Comparison of ENCODE assay signal across 31 mouse cellular contexts in genomic region chr9:48417994-48418393, GRCm38 (mm10).
DNase-seq lines count a peak whose midpoint lies in the region; ATAC-seq and TF ChIP-seq lines count a peak whose summit lies in the region.
"Had no signal": no experiment of that assay in that cellular context is flagged by ENCODE, and none has a peak within 500 bp of the region (broad histone marks: within the 10 kb centered on the region; RNA-seq: fewer than 3 reads in every experiment).

No protein-coding gene starts in this region.

- 63% methylated on average over 3 of the region's 3 CpGs for WGBS in liver, adult 2 months
- WGBS in liver, embryonic 12.5 days (ENCODE audit: insufficient replicate concordance): 52% methylated on average over 3 of the region's 3 CpGs
- WGBS in macrophage (ENCODE audit: missing documents): 4% methylated on average over 3 of the region's 3 CpGs

- no peaks in the 10 kb centered on the region for H3K9me3 ChIP-seq in liver, embryonic 12.5 days (replicated peaks)
- no peaks in the 10 kb centered on the region for H3K9me3 ChIP-seq in CH12.LX (replicated peaks; ENCODE audit: low read length)
- H3K9me3 ChIP-seq: embryonic facial prominence, embryonic 12.5 days; heart, embryonic 13.5 days; limb, embryonic 13.5 days; liver, embryonic 13.5 days; megakaryocyte, embryonic 14.5 days; midbrain, embryonic 12.5 days; neural tube, embryonic 13.5 days had no signal

- no peaks in the 10 kb centered on the region for H3K79me2 ChIP-seq in liver, adult 2 months (ENCODE audit: control insufficient read depth, insufficient read depth, low read length)
- peaks cover 35% of the 10 kb centered on the region for H3K79me2 ChIP-seq in CH12.LX (replicated peaks; ENCODE audit: control insufficient read depth, extremely low read depth, insufficient read depth, poor library complexity, severe bottlenecking)
- H3K79me2 ChIP-seq in macrophage (ENCODE audit: inconsistent target): peaks cover 28% of the 10 kb centered on the region; the same call in 1 of the 2 replicates

- TF ChIP-seq RAD21 in CH12.LX (IDR thresholded peaks at IDR 0.05; ENCODE audit: low read depth, low read length): no peak

- no peaks in the 10 kb centered on the region for H3K4me1 ChIP-seq in liver, adult 2 months (ENCODE audit: control insufficient read depth, insufficient read depth, low read length)
- no peaks in the 10 kb centered on the region for H3K4me1 ChIP-seq in liver, embryonic 12.5 days
- H3K4me1 ChIP-seq in CH12.LX (ENCODE audit: control insufficient read depth in 1 of 2, insufficient read depth in 2 of 2): peaks cover 15 to 55% of the 10 kb centered on the region in 2 experiments
- H3K4me1 ChIP-seq: heart, embryonic 13.5 days; liver, embryonic 13.5 days; midbrain, embryonic 12.5 days; neural tube, embryonic 13.5 days had no signal

- H3K27ac ChIP-seq in liver, adult 2 months (replicated peaks; ENCODE audit: insufficient read depth, low read depth, low read length): no peak overlapping the region
- H3K27ac ChIP-seq in liver, embryonic 12.5 days: no peak overlapping the region
- H3K27ac ChIP-seq in CH12.LX (ENCODE audit: insufficient read depth, low read depth) (peak overlapping the region; percentile 84), macrophage (peak overlapping the region; percentile 98)
- H3K27ac ChIP-seq: embryonic facial prominence, embryonic 12.5 days; heart, embryonic 13.5 days; layer of hippocampus, adult 2 months; limb, embryonic 13.5 days; liver, embryonic 13.5 days; midbrain, embryonic 12.5 days; neural tube, embryonic 13.5 days had no signal

- in situ Hi-C loops in CH12.LX (cut with MboI; ENCODE audit: low pct_ligation_motif_present, low pct_unique_long_range_greater_than_20kb, low sequenced_read_pairs): no loop called here

- H3K27me3 ChIP-seq in liver, adult 2 months (ENCODE audit: control insufficient read depth, insufficient read depth, low read length): no peaks in the 10 kb centered on the region
- H3K27me3 ChIP-seq in liver, embryonic 12.5 days (replicated peaks): 0 out of 2 replicates have a peak, but pooled peaks cover 5% of the 10 kb centered on the region
- no peaks in the 10 kb centered on the region for H3K27me3 ChIP-seq in CH12.LX (replicated peaks)
- H3K27me3 ChIP-seq in splenic B cell, adult 2 months (ENCODE audit: control insufficient read depth, insufficient read depth, low read length, poor library complexity, severe bottlenecking): no peaks in the 10 kb centered on the region
- H3K27me3 ChIP-seq: embryonic facial prominence, embryonic 12.5 days; heart, embryonic 13.5 days; limb, embryonic 13.5 days; liver, embryonic 13.5 days; midbrain, embryonic 12.5 days; neural tube, embryonic 13.5 days had no signal

- no peak for TF ChIP-seq CTCF in liver, adult 2 months (IDR thresholded peaks at IDR 0.05; ENCODE audit: low read depth, low read length)
- TF ChIP-seq CTCF in CH12.LX (conservative IDR thresholded peaks at IDR 0.05 in 1 of 2, IDR thresholded peaks at IDR 0.05 in 1 of 2; ENCODE audit: low read depth in 2 of 2, low read length in 2 of 2): no peak

- H3K9ac ChIP-seq in liver, adult 2 months (ENCODE audit: low read depth, low read length): no peak overlapping the region
- H3K9ac ChIP-seq in liver, embryonic 12.5 days: no peak overlapping the region
- H3K9ac ChIP-seq in CH12.LX (ENCODE audit: insufficient read depth, low read depth): peak overlapping the region; percentile 72
- H3K9ac ChIP-seq: embryonic facial prominence, embryonic 12.5 days; heart, embryonic 13.5 days; limb, embryonic 13.5 days; liver, embryonic 13.5 days; midbrain, embryonic 12.5 days; neural tube, embryonic 13.5 days had no signal

- dilution Hi-C loops in CH12.LX (cut with MboI; ENCODE audit: extremely low pct_ligation_motif_present, extremely low pct_unique_long_range_greater_than_20kb, low sequenced_read_pairs): no loop called here

- H3K4me3 ChIP-seq in liver, adult 2 months (ENCODE audit: insufficient read depth, low read depth, low read length): no peak overlapping the region
- H3K4me3 ChIP-seq in liver, embryonic 12.5 days: no peak overlapping the region
- H3K4me3 ChIP-seq in CH12.LX (replicated peaks in 1 of 3; ENCODE audit: low read depth in 2 of 3, low read length in 2 of 3, poor library complexity in 1 of 3) (peak overlapping the region in 2 of 3 experiments; percentile 63 to 77), macrophage (ENCODE audit: inconsistent target) (peak overlapping the region; percentile 36)
- H3K4me3 ChIP-seq: embryonic facial prominence, embryonic 12.5 days; heart, embryonic 13.5 days; layer of hippocampus, adult 2 months; limb, embryonic 13.5 days; liver, embryonic 13.5 days; megakaryocyte, embryonic 14.5 days; midbrain, embryonic 12.5 days; neural tube, embryonic 13.5 days had no signal

- no peaks in the 10 kb centered on the region for H3K36me3 ChIP-seq in liver, adult 2 months (ENCODE audit: control insufficient read depth, insufficient read depth, low read length)
- no peaks in the 10 kb centered on the region for H3K36me3 ChIP-seq in liver, embryonic 12.5 days
- H3K36me3 ChIP-seq in CH12.LX (replicated peaks in 1 of 2; ENCODE audit: control insufficient read depth in 1 of 2, insufficient read depth in 1 of 2, low read length in 1 of 2): peaks cover 8 to 31% of the 10 kb centered on the region in 2 experiments
- H3K36me3 ChIP-seq in macrophage (ENCODE audit: inconsistent target): no peaks in the 10 kb centered on the region
- H3K36me3 ChIP-seq in splenic B cell, adult 2 months (ENCODE audit: control insufficient read depth, insufficient read depth, low read length, poor library complexity, severe bottlenecking): peaks cover 6% of the 10 kb centered on the region
- H3K36me3 ChIP-seq: embryonic facial prominence, embryonic 12.5 days; heart, embryonic 13.5 days; limb, embryonic 13.5 days; liver, embryonic 13.5 days; midbrain, embryonic 12.5 days; neural tube, embryonic 13.5 days had no signal

- no peak overlapping the region for H3K4me2 ChIP-seq in liver, embryonic 12.5 days
- H3K4me2 ChIP-seq in CH12.LX (ENCODE audit: insufficient read depth, low read depth, poor library complexity, severe bottlenecking): peak overlapping the region; percentile 83
- H3K4me2 ChIP-seq: embryonic facial prominence, embryonic 12.5 days; heart, embryonic 13.5 days; limb, embryonic 13.5 days; liver, embryonic 13.5 days; midbrain, embryonic 12.5 days; neural tube, embryonic 13.5 days had no signal

- no peak for ATAC-seq in liver, embryonic 12.5 days
- ATAC-seq: activated CD4-positive, CD25-positive, alpha-beta regulatory T cell, adult 4 months; forebrain, embryonic 14.5 days; hindbrain, embryonic 16.5 days had no signal

- TF ChIP-seq POLR2A in liver, adult 2 months (IDR thresholded peaks at IDR 0.05; ENCODE audit: extremely low read depth, insufficient read depth, low read length): no peak
- no peak for TF ChIP-seq POLR2A in CH12.LX (IDR thresholded peaks at IDR 0.05; ENCODE audit: low read depth, low read length)

- TF ChIP-seq EP300 in CH12.LX (IDR thresholded peaks at IDR 0.05; ENCODE audit: low read length): no peak; the same call in 1 of the 2 replicates

- DNase-seq in liver, adult 2 months (ENCODE audit: extremely low read depth, low read depth, low spot score): peak; percentile 24
- peak; percentile 79 for DNase-seq in CH12.LX (ENCODE audit: extremely low read depth)
- DNase-seq in splenic B cell, adult 2 months (ENCODE audit: low read depth, low spot score): peak; percentile 78
- DNase-seq in ovary, postnatal 36 days (ENCODE audit: low spot score): no peak
- DNase-seq in frontal cortex, adult 2 months (ENCODE audit: extremely low spot score in 1 of 2, low spot score in 1 of 2): no peak
- DNase-seq: adrenal gland, adult 8-10 months; cerebellum, adult 8-10 months; cerebellum, postnatal 25 days; embryo, embryonic 11 days; gastrocnemius, postnatal 36 days; heart, postnatal 10 days; kidney, adult 18-20 months; kidney, postnatal 36 days; layer of hippocampus, postnatal 36 days; liver, embryonic 13.5 days; lung, adult 18-20 months; lung, postnatal 14 days; retina, postnatal 1 day; right cerebral cortex, postnatal 14 days had no signal

TF ChIP-seq in CH12.LX, 34 proteins besides CTCF, POLR2A, EP300 and RAD21:
- TF ChIP-seq TBP (conservative IDR thresholded peaks at IDR 0.05; ENCODE audit: low read depth, low read length) (0 out of 2 replicates have a peak, but pooled peaks have one; percentile 48), USF1 (IDR thresholded peaks at IDR 0.05; ENCODE audit: low read depth, low read length) (no peak), HCFC1 (IDR thresholded peaks at IDR 0.05; ENCODE audit: low read depth, low read length) (no peak), MAZ (IDR thresholded peaks at IDR 0.05; ENCODE audit: low read depth, low read length) (no peak), IRF4 (IDR thresholded peaks at IDR 0.05; ENCODE audit: low read depth, low read length) (peak; percentile 69; the same call in 1 of the 2 replicates), ZNF384 (IDR thresholded peaks at IDR 0.05; ENCODE audit: low read depth, low read length) (no peak)

Comparison
In these comparisons a context has a peak if more than half of its experiments do, and no peak if none do; other contexts are left out.
1. DNase-seq: peak in liver, adult 2 months (single experiment), CH12.LX (single experiment) and splenic B cell, adult 2 months (single experiment); none in ovary, postnatal 36 days (single experiment) and frontal cortex, adult 2 months (0 of 2).
2. H3K27ac ChIP-seq: peak in CH12.LX (single experiment) and macrophage (single experiment); none in liver, adult 2 months (single experiment) and liver, embryonic 12.5 days (single experiment).
3. H3K4me3 ChIP-seq: peak in CH12.LX (2 of 3) and macrophage (single experiment); none in liver, adult 2 months (single experiment) and liver, embryonic 12.5 days (single experiment).